Mouse (Mus musculus): ENCODE data around the gene Fndc1.

Gene Fndc1

GRCm38 (mm10) chr17:7690271-7690670 lies 136.8 kb downstream of the Fndc1 start:
- DNase-seq (ENCODE audit: low read depth), result no peak
